Mouse (Mus musculus) lung, postnatal 0 days (tissue): ENCODE data around the gene Fto.

Experiments used
- CTCF ChIP-seq: IDR thresholded peaks from 2 replicates; pipeline ENCODE4 v1.5.1; 2016; ENCODE audit warnings: antibody characterized with exemption, mild to moderate bottlenecking
- EP300 ChIP-seq: IDR thresholded peaks from 2 replicates; pipeline ENCODE4 v1.6.1; 2016; ENCODE audit warnings: antibody characterized with exemption, mild to moderate bottlenecking, control low read depth

DNA sequence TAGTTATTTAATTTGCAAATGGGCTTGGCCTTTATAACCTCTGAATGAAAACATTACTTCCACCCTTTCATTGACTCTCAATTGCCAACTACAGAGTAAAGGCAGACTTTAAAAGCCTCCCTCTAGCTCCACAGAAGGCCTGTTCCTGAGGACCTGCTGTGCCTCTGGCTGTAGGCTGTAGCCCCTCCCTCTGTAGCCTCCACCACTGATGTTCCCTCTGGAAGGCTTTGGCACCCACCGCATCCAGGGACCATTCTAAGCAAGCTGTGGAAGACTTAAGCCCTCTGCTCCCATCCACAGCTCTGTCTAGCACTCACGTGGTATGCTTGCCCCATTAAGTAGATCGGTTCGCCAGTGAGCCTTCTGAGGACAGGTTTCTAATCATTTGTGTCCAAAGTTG, 258.7 kb downstream of the Fto start:
- TF ChIP-seq CTCF (no peak), EP300 (no peak)
